Mouse (Mus musculus) E14TG2a.4 (cell line): ENCODE measurements around the gene Olfr485.
A peak's percentile ranks its signal among the peaks of the same experiment; 100 is the strongest.

Experiments
- H3K27me3 ChIP-seq: 2 replicates; pipeline ENCODE4 v1.6.1; 2014; ENCODE audit warnings: low read length, control low read depth; ENCODE audit not compliant: insufficient read depth
- H3K36me3 ChIP-seq: 2 replicates; pipeline ENCODE4 v1.6.1; 2014; ENCODE audit warnings: low read length, control low read depth; ENCODE audit not compliant: insufficient read depth
- H3K4me1 ChIP-seq: replicated peaks from 2 replicates; pipeline ENCODE4 v1.6.1; 2014; ENCODE audit warnings: low read depth, low read length, control low read depth
- H3K4me3 ChIP-seq: replicated peaks from 2 replicates; pipeline ENCODE4 v1.5.1; 2014; ENCODE audit warnings: mild to moderate bottlenecking, low read length
- H3K9me3 ChIP-seq: 2 replicates; pipeline ENCODE4 v1.6.1; 2014; ENCODE audit warnings: low read length, control low read depth
- CTCF ChIP-seq: conservative IDR thresholded peaks from 2 replicates; pipeline ENCODE4 v1.5.1; 2014; ENCODE audit warnings: low read length
- NANOG ChIP-seq: IDR thresholded peaks from 2 replicates; pipeline ENCODE4 v1.6.1; 2014; ENCODE audit warnings: borderline replicate concordance, low read length, mixed read lengths

Olfr485 gene

DNA sequence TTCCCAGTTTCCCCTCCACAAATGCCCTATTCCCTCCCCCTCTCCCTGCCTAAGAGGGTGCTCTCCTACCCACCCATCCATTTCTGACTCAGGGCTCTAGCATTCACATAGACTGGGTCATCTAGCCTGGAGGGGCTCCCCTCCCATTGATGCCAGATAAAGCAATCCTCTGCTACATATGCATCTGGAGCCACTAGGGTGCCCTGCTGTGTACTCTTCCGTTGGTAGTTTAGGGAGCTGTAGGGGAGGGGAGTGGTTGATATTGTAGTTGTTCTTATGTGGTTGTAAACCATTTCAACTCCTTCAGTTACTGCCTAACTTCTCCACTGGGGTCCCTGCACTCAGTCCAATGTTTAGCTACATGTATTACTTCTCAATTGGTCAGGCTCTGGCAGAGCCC is 39.0 kb downstream of the Olfr485 start:
- H3K36me3 ChIP-seq, result no peaks in the 10 kb centered on the region
- no peaks in the 10 kb centered on the region for H3K27me3 ChIP-seq
- 0 out of 2 replicates have a peak, but pooled peaks cover 6% of the 10 kb centered on the region for H3K9me3 ChIP-seq
- H3K4me3 ChIP-seq, result no peak overlapping the region
- peaks cover 38% of the 10 kb centered on the region for H3K4me1 ChIP-seq
- TF ChIP-seq CTCF (no peak), NANOG (peak; percentile 30; the same call in 1 of the 2 replicates)
